Mouse (Mus musculus): ENCODE measurements at regions not wholly inside any gene's neighbourhood (a gene's known extent, or its start where the extent isn't known, plus 50 kb on each side); places are given as distances from the start of the nearest gene placed in this dataset.
"Not testable (repeated sequence)": the region's sequence is repeated elsewhere in the genome, so short reads cannot be mapped to it uniquely, and the experiment has no call there.

DNA sequence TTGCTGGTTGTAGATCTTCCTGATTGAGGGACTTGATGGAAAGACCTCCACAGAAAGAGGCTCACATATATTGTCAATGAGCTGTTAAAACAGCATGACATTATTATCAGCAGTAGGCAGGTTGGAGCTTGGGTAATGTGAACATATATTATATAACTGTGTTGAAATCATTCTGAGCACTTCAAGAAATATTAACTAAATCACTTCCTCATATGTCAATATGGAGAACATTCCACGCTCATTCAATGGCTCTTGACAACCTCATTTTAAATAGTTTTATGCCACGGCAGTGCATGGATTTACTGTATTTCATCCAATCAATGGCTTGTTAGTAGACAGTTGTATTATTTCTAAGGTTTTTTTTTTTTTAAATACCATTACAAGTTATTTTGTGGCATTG lies 350.6 kb downstream of the Arl6ip6 start:
- no peaks in the 10 kb centered on the region for H3K4me1 ChIP-seq (replicated peaks; ENCODE audit: control insufficient read depth, insufficient read depth)
- no peaks in the 10 kb centered on the region for H3K9me3 ChIP-seq (ENCODE audit: control insufficient read depth, low read length)
- DNase-seq (ENCODE audit: low spot score) (no peak), ATAC-seq (ENCODE audit: low FRiP score, low TSS enrichment) (no peak)
- no peak overlapping the region for H3K9ac ChIP-seq (ENCODE audit: low read length)
- no peak overlapping the region for H3K27ac ChIP-seq (replicated peaks)
- no peaks in the 10 kb centered on the region for H3K36me3 ChIP-seq (ENCODE audit: control insufficient read depth, insufficient read depth, low read length)
- no peak overlapping the region for H3K4me3 ChIP-seq (ENCODE audit: low read depth, low read length)
- H3K4me2 ChIP-seq (replicated peaks; ENCODE audit: low read depth): no peak overlapping the region
- TF ChIP-seq CTCF (IDR thresholded peaks at IDR 0.05; ENCODE audit: low read depth) (no peak), EP300 (optimal IDR thresholded peaks at IDR 0.05) (no peak)
- 86% methylated on average over 2 of the region's 2 CpGs for WGBS
- no peaks in the 10 kb centered on the region for H3K27me3 ChIP-seq (ENCODE audit: control insufficient read depth, insufficient read depth, low read length)

DNA sequence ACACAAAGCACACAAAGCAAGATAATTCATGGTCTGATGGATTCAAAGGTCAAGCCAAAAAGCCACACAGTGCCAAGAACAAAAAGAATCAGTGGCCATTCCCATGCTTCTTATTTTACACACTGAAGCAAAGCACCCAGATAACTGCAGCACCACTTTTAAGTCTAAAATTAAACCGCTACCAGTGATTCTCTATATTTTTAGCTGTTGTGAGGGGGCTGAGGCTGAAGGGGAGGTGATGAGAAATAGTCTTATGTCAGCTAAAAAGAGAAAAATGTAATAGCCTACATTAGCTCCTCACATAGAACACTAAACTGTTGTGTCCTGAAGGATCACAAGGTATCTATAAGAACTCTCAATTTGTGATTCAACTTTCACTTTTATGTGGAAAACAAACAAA lies 382.5 kb downstream of the Arl6ip6 start:
- H3K4me2 ChIP-seq (replicated peaks; ENCODE audit: low read depth): no peak overlapping the region
- H3K4me1 ChIP-seq (replicated peaks; ENCODE audit: control insufficient read depth, insufficient read depth): no peaks in the 10 kb centered on the region
- ATAC-seq (ENCODE audit: low FRiP score, low TSS enrichment) (no peak), DNase-seq (ENCODE audit: low spot score) (no peak)
- TF ChIP-seq CTCF (IDR thresholded peaks at IDR 0.05; ENCODE audit: low read depth) (no peak), EP300 (optimal IDR thresholded peaks at IDR 0.05) (no peak)
- no peaks in the 10 kb centered on the region for H3K36me3 ChIP-seq (ENCODE audit: control insufficient read depth, insufficient read depth, low read length)
- no peaks in the 10 kb centered on the region for H3K9me3 ChIP-seq (ENCODE audit: control insufficient read depth, low read length)
- H3K9ac ChIP-seq (ENCODE audit: low read length): no peak overlapping the region
- 81% methylated on average over 1 of the region's 1 CpGs for WGBS
- no peak overlapping the region for H3K27ac ChIP-seq (replicated peaks)
- H3K4me3 ChIP-seq (ENCODE audit: low read depth, low read length): no peak overlapping the region
- H3K27me3 ChIP-seq (ENCODE audit: control insufficient read depth, insufficient read depth, low read length): no peaks in the 10 kb centered on the region

- no peaks in the 10 kb centered on the region for H3K9me3 ChIP-seq (ENCODE audit: control insufficient read depth, low read length)
- DNase-seq (ENCODE audit: low spot score): no peak
- H3K4me2 ChIP-seq (replicated peaks; ENCODE audit: low read depth): no peak overlapping the region
- no peak for ATAC-seq (ENCODE audit: low FRiP score, low TSS enrichment)
- H3K4me1 ChIP-seq (replicated peaks; ENCODE audit: control insufficient read depth, insufficient read depth): no peaks in the 10 kb centered on the region
- H3K4me3 ChIP-seq (ENCODE audit: low read depth, low read length): no peak overlapping the region
- WGBS: 75% methylated on average over 2 of the region's 2 CpGs
- H3K27me3 ChIP-seq (ENCODE audit: control insufficient read depth, insufficient read depth, low read length): no peaks in the 10 kb centered on the region
- TF ChIP-seq CTCF (IDR thresholded peaks at IDR 0.05; ENCODE audit: low read depth): no peak
- H3K36me3 ChIP-seq (ENCODE audit: control insufficient read depth, insufficient read depth, low read length): no peaks in the 10 kb centered on the region
- no peak overlapping the region for H3K9ac ChIP-seq (ENCODE audit: low read length)
- no peak overlapping the region for H3K27ac ChIP-seq (replicated peaks)
Measured at GRCm38 (mm10) chr2:53605829-53606228, 414.3 kb downstream of the Arl6ip6 start.

DNA sequence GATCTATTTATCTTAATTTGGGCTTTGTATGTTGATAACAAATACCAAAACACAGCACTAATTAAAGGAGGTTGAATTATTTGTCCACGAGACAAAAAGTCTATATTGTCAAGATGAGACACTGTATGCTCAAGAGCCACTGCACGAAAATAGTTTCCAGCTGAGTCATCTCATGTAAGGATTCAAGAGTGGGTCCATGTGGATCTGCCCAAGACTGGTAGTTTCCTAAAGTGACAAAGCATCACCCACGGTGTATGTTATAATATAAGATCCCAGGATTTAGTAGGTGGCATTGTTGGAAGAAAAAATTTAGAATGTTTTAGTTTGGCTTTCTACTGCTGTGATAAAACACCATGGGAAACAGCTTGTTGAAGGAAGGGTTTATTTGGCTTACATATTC lies 428.2 kb downstream of the Arl6ip6 start:
- H3K27me3 ChIP-seq (ENCODE audit: control insufficient read depth, insufficient read depth, low read length): no peaks in the 10 kb centered on the region
- no peak overlapping the region for H3K9ac ChIP-seq (ENCODE audit: low read length)
- ATAC-seq (ENCODE audit: low FRiP score, low TSS enrichment) (no peak), DNase-seq (ENCODE audit: low spot score) (no peak)
- TF ChIP-seq CTCF (IDR thresholded peaks at IDR 0.05; ENCODE audit: low read depth) (no peak), EP300 (optimal IDR thresholded peaks at IDR 0.05) (no peak)
- H3K36me3 ChIP-seq (ENCODE audit: control insufficient read depth, insufficient read depth, low read length): no peaks in the 10 kb centered on the region
- no peaks in the 10 kb centered on the region for H3K9me3 ChIP-seq (ENCODE audit: control insufficient read depth, low read length)
- H3K4me1 ChIP-seq (replicated peaks; ENCODE audit: control insufficient read depth, insufficient read depth): no peaks in the 10 kb centered on the region
- H3K4me2 ChIP-seq (replicated peaks; ENCODE audit: low read depth): no peak overlapping the region
- no peak overlapping the region for H3K27ac ChIP-seq (replicated peaks)
- H3K4me3 ChIP-seq (ENCODE audit: low read depth, low read length): no peak overlapping the region
- 77% methylated on average over 3 of the region's 3 CpGs for WGBS

- not testable (repeated sequence) for ATAC-seq (ENCODE audit: low FRiP score, low TSS enrichment); H3K27ac ChIP-seq (replicated peaks)
- WGBS: 68% methylated on average over 19 of the region's 19 CpGs
Measured at GRCm38 (mm10) chr2:53632816-53633474, 441.4 kb downstream of the Arl6ip6 start.

DNA sequence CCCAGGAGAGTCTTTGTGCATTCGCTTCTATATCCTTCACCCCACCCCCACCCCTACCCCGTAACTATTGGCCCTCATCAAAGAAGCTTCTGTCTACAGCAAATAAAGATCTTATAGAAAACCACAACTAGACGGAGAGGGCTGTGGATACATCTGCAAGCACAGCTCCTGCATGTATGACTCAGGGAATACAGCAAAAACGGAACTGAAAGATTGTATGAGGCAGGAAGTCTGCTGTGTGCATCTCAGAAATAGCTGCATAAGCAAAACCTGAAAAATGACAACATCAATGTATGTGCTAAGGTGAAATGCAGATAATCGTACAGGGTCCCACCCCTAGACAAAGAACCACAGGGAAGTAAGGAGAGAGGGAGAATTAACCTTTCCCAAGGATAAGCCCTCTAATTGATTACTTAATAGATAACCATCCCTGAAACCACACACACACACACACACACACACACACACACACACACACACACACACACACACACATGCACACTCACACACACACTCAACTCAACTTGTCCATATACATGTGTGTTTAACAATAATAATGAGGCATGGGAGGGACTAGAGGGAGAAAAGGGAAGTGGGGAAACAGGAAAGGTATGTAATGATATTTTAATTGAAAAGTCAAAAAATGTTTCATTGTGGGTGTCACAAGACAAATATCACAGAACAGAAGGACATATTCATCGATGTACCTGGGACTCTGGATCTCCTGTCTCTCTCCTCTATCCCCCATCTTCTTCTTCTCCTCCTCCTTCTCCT lies 416.6 kb downstream of the Rprm start:
- 61% methylated on average over 6 of the region's 6 CpGs for WGBS
- Histone ChIP-seq H3K27me3 (ENCODE audit: control insufficient read depth, insufficient read depth, low read length) (no peaks in the 10 kb centered on the region), H3K4me2 (replicated peaks; ENCODE audit: low read depth) (no peak overlapping the region), H3K4me1 (replicated peaks; ENCODE audit: control insufficient read depth, insufficient read depth) (no peaks in the 10 kb centered on the region), H3K4me3 (ENCODE audit: low read depth, low read length) (no peak overlapping the region), H3K9ac (ENCODE audit: low read length) (no peak overlapping the region), H3K36me3 (ENCODE audit: control insufficient read depth, insufficient read depth, low read length) (no peaks in the 10 kb centered on the region), H3K27ac (replicated peaks) (no peak overlapping the region), H3K9me3 (ENCODE audit: control insufficient read depth, low read length) (no peaks in the 10 kb centered on the region)
- DNase-seq (ENCODE audit: low spot score) (no peak), ATAC-seq (ENCODE audit: low FRiP score, low TSS enrichment) (no peak)
- TF ChIP-seq EP300 (optimal IDR thresholded peaks at IDR 0.05) (no peak), CTCF (IDR thresholded peaks at IDR 0.05; ENCODE audit: low read depth) (no peak)

More at GRCm38 (mm10) chr2:53632816-53633474, 441.4 kb downstream of the Arl6ip6 start:
- H3K9ac ChIP-seq (ENCODE audit: low read length); H3K27me3 ChIP-seq (ENCODE audit: control insufficient read depth, insufficient read depth, low read length); H3K4me2 ChIP-seq (replicated peaks; ENCODE audit: low read depth); H3K36me3 ChIP-seq (ENCODE audit: control insufficient read depth, insufficient read depth, low read length); H3K9me3 ChIP-seq (ENCODE audit: control insufficient read depth, low read length); H3K4me3 ChIP-seq (ENCODE audit: low read depth, low read length); DNase-seq (ENCODE audit: low spot score); H3K4me1 ChIP-seq (replicated peaks; ENCODE audit: control insufficient read depth, insufficient read depth): not testable (repeated sequence)
